Mouse (Mus musculus) brown adipose tissue, adult 24 weeks (tissue): ENCODE measurements around the gene Cenpt. TPM values are rescaled to one million over a fixed set of nuclear protein-coding genes. Genes with fewer than 3 reads are reported as not detected.
A peak's percentile ranks its signal among the peaks of the same experiment; 100 is the strongest.

Source experiments
- H3K27ac ChIP-seq: fragments of 200-500 bp; replicated peaks from 2 replicates; pipeline ENCODE4 v1.5.1; 2012; ENCODE audit warnings: low read depth, mild to moderate bottlenecking, low read length
- H3K4me1 ChIP-seq: fragments of 200-500 bp; 2 replicates; pipeline ENCODE4 v1.6.1; 2012; ENCODE audit warnings: low read length, mixed read lengths; ENCODE audit not compliant: control insufficient read depth, insufficient read depth, insufficient read length
- H3K4me3 ChIP-seq: fragments of 200-500 bp; 2 replicates; pipeline ENCODE4 v1.5.1; 2012; ENCODE audit warnings: low read depth, mild to moderate bottlenecking, low read length, moderate library complexity; ENCODE audit not compliant: insufficient read depth
- polyA plus RNA-seq: library from polyadenylated mRNA; stranded (reverse); fragments of >200 nt; gene quantifications from 2 replicates; pipeline ENCODE4 v1.2.4, GENCODE M21; 2012; ENCODE audit not compliant: missing spikeins, insufficient read depth, insufficient read length

Cenpt gene
- polyA plus RNA-seq, 1 experiment, result 1.4 TPM

DNA sequence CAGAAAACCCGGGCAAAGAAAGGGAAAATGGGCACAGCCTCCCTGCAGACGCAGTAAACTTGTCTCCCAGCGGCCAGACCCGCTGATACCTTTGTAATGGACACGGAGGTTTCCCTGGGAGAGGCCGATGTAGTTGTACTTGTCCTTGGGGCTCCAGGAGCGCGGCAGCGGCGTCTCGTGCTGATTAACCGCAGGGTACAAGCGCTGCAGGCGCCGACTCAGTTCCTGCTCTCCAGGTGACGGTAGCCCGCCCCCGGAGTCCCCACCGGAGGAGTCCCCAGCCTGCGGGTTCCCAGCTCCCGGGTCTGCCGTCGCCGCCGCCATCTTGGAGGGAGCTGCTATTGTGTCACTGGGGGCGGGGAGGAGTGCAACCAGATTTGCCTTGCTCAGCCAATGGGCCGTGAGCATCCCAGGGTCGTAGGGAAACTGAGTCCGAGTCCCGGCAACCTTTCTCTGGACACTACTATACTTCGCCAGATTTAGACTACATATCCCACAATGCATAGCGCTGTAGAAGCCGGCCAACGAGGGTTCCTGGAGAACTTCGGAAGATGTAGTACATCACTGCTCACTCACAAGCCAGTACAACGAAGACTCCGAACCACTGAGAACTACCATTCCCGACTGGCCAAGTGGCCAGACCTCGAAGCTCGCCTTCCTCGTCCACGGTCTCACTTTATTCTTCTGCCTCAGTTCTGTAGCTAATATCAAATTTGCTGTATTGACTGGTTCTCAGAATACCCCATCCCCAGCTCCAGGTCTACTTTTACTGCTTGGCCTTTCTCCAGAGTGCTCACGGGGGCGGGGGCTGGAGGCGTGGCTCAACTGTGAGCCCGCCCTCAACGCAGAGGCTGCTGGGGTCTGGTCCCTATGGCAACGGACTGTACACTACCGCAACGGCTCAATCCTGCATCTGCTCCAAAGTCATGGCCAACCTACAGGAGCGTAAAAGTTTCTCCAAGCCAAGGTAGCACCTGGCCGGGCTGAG, 25.9 kb downstream of the Cenpt start, which contains the start of the genes Ranbp10 and Tsnaxip1:
TSS of gene Ranbp10 (minus strand) at position 490 of the 988 bp plus-strand sequence.
TSS of gene Tsnaxip1 (plus strand) at position 871 of the 988 bp plus-strand sequence.
- Histone ChIP-seq H3K4me3 (peak within 1 kb of the TSS; percentile 79), H3K4me1 (peaks cover 4% of the 10 kb centered on the region), H3K27ac (peak within 1 kb of the TSS; percentile 74)

DNA sequence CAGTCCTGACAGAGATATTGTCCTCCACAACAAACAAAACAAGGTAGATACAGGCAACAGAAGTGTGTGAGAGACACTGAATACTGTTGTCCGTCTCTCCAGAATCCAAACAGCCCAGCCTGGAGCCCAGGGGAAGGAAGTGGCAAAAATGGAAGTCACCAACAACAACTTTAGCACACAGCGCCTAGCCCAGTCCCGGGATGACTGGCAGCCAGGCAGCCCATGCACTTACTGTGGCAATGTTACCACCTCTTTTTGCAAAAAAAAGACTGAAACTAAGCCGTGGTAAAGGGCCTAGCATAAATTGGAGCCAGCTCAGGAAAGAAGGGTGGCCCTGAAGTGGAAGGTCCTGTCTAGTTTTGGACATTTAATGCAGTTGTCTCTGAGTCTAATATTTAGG, 26.7 kb downstream of the Cenpt start:
- Histone ChIP-seq H3K4me1 (peaks cover 4% of the 10 kb centered on the region), H3K4me3 (peak overlapping the region; percentile 79), H3K27ac (peak overlapping the region; percentile 62)

DNA sequence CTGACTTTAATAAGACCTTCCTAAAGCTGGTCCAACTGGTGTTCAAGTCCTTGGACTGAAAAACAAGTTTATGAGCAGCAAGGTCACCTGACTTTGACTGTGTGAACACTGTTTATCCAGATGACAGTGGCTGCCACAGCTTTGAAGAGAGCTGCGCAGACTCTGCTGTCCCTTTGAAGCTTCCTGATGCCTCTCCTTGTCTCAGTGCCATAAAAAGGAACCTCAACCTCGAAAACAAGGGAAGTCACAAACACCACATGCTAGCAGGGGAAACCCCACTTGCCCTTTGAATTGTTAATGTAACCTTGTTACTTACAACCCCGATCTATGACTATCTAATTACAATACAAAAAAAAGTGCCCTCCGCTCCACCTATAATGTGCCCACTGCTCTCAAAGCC, 27.6 kb downstream of the Cenpt start:
- peaks cover 4% of the 10 kb centered on the region for H3K4me1 ChIP-seq
- H3K27ac ChIP-seq, result no peak overlapping the region
- H3K4me3 ChIP-seq, result peak overlapping the region; percentile 79; the same call in 1 of the 2 replicates

DNA sequence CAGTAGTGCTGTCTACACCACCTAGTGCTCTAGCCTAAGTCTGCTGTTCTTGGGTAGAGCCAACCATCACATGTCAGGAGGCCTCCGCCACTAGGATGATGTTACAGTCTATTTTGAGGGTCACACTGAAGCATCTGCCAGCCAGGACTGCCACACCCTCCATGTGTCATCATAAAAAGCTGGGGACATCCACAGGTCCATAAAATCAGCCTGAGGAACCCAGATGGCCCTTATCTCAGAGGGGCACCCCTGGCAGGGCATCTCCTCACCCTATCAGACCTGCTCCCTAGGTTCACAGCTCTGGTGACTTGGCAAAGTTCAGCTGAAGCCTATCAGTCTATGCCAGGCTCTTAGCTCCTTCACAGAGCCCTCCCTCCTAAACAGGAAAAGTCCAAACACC, 32.2 kb downstream of the Cenpt start:
- H3K4me3 ChIP-seq, result no peak overlapping the region
- no peak overlapping the region for H3K27ac ChIP-seq
- H3K4me1 ChIP-seq, result peaks cover 13% of the 10 kb centered on the region

DNA sequence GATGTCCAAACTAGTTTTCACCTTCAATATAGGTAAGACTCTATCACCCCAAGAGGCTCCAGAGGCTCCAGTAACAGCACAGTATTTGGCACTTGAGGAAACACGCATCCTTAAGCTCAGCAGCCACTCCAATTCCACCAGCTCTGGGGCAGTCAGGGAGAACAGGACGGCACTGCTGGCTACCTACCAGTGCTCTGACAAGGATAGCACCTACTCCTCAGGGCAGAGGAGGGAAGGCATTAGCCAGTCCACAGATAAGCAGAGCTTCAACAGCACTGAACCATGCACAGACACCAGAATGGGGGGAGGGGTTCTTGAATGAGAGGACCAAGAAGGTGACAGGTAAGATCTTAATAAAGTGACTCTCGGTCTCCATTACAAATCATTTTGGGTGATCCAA, 33.4 kb downstream of the Cenpt start:
- peaks cover 9% of the 10 kb centered on the region; the same call in 1 of the 2 replicates for H3K4me1 ChIP-seq
- H3K27ac ChIP-seq, result no peak overlapping the region
- H3K4me3 ChIP-seq, result no peak overlapping the region

DNA sequence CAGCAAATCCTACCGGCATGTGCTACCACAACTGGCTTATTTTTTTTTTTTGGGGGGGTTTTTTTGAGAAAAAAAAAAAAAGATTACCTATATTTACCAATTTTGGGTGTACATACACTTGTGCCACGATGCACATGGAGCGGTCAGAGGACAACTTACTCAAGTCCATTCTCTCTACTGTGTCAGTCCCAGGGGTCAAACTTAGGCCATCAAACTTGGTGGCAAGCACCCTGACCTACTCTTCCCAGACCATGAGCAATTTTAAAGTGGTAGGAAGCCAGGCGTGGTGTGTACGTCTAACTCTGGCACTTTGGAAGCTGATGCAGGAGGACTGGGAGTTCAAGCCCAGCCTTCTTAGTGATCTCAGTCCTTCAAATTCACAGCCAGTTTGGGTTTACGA, 39.8 kb downstream of the Cenpt start:
- H3K27ac ChIP-seq, result no peak overlapping the region
- peaks cover 30% of the 10 kb centered on the region for H3K4me1 ChIP-seq
- no peak overlapping the region for H3K4me3 ChIP-seq

DNA sequence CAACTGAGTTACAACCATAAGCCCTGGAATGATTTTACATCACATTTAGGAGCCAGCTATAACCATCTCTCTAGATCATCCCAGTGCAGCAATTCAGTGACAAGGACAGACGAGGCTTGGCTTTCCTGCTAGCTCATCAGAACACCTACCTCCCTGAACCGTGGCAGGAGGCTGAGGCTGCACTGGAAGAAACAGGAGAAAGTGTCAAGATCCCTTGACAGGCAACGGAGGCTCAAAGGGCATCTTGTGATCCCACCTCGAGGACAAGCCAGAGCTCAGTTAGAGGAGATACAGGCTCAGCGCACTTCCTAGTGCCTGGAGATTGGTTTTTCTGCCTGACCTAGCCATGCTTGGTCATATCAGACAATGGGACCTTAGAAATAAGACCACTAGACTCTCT, 40.6 kb downstream of the Cenpt start:
- no peak overlapping the region for H3K4me3 ChIP-seq
- H3K27ac ChIP-seq, result no peak overlapping the region
- peaks cover 34% of the 10 kb centered on the region for H3K4me1 ChIP-seq

DNA sequence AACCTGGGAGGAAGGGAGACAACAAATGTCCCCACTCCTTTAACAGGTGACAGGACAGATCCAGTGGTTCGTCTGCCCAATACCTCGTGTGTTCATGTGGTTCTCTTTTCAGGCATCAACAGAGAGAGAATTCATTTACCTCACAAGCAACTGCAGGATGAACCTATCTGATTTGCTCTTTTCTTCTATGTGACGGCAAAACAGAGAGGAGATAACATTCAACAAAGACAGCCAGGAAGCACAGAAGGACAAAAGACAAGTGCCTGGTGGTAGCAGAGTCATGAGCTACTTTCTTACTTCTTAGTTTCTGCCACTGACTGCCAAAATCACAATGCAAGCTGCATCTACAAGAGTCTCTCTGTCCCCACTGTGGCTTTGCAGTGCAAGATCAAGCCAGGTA, 41.5 kb downstream of the Cenpt start:
- Histone ChIP-seq H3K27ac (peak overlapping the region; percentile 38), H3K4me1 (peaks cover 37% of the 10 kb centered on the region), H3K4me3 (no peak overlapping the region)

DNA sequence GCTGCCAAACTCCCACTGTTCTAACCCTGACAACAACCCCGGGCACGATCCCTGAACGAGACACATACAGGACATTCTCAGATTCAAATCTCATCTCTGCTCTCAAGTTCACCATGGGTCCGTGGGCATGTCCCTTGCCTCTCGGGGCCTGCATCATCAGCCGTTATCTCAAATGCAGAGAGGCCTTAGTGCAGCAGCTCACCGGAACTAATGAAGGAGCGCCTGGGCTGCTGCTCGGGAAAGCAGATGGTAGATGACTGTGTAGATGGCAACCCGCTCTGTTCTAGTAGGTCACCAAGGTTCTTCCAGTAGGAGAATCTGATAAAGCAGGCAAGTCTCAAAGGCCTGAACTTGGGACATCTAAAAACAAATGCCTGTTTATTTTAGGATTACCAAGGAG, 42.0 kb downstream of the Cenpt start:
- Histone ChIP-seq H3K4me3 (no peak overlapping the region), H3K27ac (0 out of 2 replicates have a peak overlapping the region, but pooled peaks have one; percentile 38), H3K4me1 (peaks cover 39% of the 10 kb centered on the region)

DNA sequence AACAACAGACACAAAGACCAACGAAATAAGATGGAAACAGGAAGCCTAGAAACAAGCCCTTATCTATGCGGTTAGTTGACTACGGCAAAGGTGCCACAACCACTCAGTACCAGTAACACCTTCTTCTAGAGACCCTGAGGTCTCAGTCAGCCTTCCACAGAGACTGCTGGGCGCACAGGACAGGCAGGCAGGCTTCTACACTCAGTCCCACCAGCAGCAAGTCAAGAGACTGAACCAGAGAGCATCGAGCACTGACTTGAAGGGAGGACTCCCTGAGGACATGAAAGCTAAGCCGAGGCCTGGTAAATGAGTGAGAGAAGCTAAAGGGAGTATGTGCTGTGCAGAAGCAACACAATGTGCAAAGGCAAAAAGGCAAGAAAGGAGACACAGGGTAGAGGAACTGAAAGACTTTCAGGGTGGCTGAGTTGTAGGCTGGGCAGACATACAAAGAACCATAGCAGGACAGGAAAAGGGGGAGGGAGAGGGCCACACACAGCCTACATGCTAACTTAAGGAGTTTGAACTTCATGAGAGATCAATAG, 42.8 kb downstream of the Cenpt start:
- peak overlapping the region; percentile 19; the same call in 1 of the 2 replicates for H3K27ac ChIP-seq
- no peak overlapping the region for H3K4me3 ChIP-seq
- peaks cover 39% of the 10 kb centered on the region for H3K4me1 ChIP-seq

DNA sequence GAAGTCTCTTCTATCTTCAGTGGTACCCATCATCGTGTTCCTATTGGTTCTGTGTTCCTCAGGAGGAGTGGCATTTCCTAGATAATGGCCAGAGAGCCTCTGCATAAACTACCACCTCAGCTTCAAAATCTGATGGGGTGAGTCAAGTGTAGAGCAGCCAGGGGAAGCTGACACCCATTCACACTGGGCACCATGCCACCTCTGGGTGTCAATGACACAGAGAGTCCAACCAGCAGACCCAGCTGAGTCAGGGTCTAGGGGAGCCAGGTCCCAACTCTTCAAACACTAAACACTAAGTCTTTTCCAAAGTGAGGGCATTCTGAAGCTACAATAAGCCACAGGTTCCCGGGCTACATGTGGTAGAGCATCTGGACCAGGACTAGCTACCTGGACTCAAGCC, 44.6 kb downstream of the Cenpt start:
- Histone ChIP-seq H3K27ac (no peak overlapping the region), H3K4me3 (no peak overlapping the region), H3K4me1 (peaks cover 35% of the 10 kb centered on the region)

DNA sequence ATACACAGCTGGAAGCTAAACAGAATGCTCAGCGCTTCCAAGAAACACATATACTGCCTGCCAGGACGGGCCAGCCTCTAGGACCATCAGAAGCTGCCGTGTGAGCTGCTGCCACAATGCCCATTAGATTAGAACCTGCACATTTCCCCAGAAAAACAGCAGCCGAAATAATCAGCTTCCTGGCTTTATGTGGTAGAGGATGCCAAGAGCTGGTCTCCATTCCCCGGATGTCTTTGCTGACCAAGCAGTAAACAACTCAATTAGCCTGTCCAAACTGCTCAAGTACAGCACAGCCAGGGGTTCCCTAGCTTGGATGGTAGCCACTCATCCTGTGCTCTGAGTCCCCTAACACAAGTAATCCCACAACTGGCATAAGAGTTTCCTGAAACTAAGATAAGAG, 45.3 kb downstream of the Cenpt start:
- H3K27ac ChIP-seq, result 0 out of 2 replicates have a peak overlapping the region, but pooled peaks have one; percentile 7
- H3K4me3 ChIP-seq, result no peak overlapping the region
- H3K4me1 ChIP-seq, result peaks cover 32% of the 10 kb centered on the region

DNA sequence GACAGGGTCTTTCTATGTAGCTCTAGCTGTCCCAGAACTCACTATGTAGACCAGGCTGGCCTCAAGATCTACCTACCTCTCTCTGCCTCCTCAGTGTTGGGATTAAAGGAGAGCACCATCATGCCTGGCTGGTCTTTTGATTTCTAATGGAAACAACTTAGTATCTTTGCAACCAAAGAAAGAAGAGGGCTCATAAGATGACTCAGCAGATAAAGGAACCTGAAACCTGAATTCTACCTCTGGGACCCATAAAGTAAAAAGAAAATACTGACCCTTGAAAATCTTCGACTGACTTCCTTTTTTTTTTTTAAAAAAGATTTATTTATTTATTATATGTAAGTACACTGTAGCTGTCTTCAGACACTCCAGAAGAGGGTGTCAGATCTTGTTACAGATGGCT, 47.1 kb downstream of the Cenpt start:
- no peak overlapping the region for H3K27ac ChIP-seq
- no peak overlapping the region for H3K4me3 ChIP-seq
- peaks cover 22% of the 10 kb centered on the region for H3K4me1 ChIP-seq

DNA sequence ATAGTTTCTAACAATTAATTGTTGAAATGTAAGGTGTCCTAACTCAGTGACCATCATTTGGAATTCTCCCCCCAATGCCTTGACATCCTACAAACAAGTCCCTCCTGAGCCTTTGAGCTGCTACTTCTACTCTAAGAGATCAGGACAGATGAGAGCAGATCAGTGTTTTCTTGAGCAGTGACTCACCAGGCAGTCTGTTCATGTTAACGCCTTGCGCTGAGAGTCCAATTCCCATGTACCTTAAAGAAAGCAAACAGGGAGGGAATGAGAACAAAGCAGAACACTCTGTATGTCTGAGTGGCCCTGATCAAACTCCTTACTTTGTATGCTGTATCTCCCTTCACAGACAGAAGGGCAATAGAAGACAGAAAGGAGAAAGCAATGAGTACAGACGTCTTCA, 47.7 kb downstream of the Cenpt start:
- no peak overlapping the region for H3K4me3 ChIP-seq
- H3K27ac ChIP-seq, result no peak overlapping the region
- H3K4me1 ChIP-seq, result peaks cover 18% of the 10 kb centered on the region

DNA sequence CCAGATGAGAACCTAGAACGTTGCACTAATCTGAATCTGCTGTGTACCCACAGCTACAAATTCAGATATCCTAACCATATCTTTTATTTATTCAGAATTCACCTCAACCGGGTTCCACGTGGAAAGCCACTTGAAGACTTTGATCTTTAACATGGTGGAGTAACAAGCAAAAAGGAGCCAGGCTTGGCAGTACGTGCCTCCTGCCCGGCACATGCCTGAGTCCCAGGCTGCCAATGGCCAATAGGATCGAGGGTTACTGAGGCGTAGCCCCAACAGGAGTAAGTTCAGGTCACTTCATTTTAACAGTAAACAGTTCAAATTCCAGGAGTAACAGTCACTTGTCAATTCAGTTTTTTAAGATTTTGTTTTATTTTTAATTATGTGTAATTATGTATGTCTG, 48.3 kb downstream of the Cenpt start:
- H3K4me1 ChIP-seq, result peaks cover 18% of the 10 kb centered on the region
- H3K4me3 ChIP-seq, result no peak overlapping the region
- H3K27ac ChIP-seq, result no peak overlapping the region
